Mouse (Mus musculus) left cerebral cortex, adult 11 months (tissue): ENCODE data around the gene Islr2.
"Not testable (repeated sequence)": the region's sequence is repeated elsewhere in the genome, so short reads cannot be mapped to it uniquely, and the experiment has no call there.

Experiments
- DNase-seq: peaks from one replicate; pipeline ENCODE4 v3.0.0; 2022; ENCODE audit warnings: low spot score

Gene Islr2

GRCm38 (mm10) chr9:58203516-58204447, at the start of gene Islr2, which contains the start of gene Islr:
TSS of gene Islr2 (minus strand) at chr9:58204319.
TSS of gene Islr (minus strand) at chr9:58204306.
- DNase-seq: no peak

GRCm38 (mm10) chr9:58253805-58254122, 49.6 kb upstream of the Islr2 start:
- not testable (repeated sequence) for DNase-seq

GRCm38 (mm10) chr9:58253033-58253804, 49.1 kb upstream of the Islr2 start, which contains the start of gene Stoml1:
TSS of gene Stoml1 (plus strand) at chr9:58253164.
- DNase-seq: peak; percentile 87

- not testable (repeated sequence) for DNase-seq
Observed at GRCm38 (mm10) chr9:58250730-58251129, 46.6 kb upstream of the Islr2 start.

- no peak for DNase-seq
Observed at GRCm38 (mm10) chr9:58250322-58250721, 46.2 kb upstream of the Islr2 start.

- no peak for DNase-seq
Observed at GRCm38 (mm10) chr9:58249592-58250192, 45.6 kb upstream of the Islr2 start, which contains the start of gene Pml. TSS of gene Pml (minus strand) at chr9:58249786.

- no peak for DNase-seq
Observed at GRCm38 (mm10) chr9:58248746-58249413, 44.8 kb upstream of the Islr2 start.

- DNase-seq: peak; percentile 62
Observed at GRCm38 (mm10) chr9:58247064-58247759, 43.1 kb upstream of the Islr2 start.

GRCm38 (mm10) chr9:58246083-58246591, 42.0 kb upstream of the Islr2 start:
- DNase-seq: no peak

- no peak for DNase-seq
Observed at GRCm38 (mm10) chr9:58243696-58244095, 39.6 kb upstream of the Islr2 start.

- no peak for DNase-seq
Observed at GRCm38 (mm10) chr9:58242696-58243095, 38.6 kb upstream of the Islr2 start.

GRCm38 (mm10) chr9:58241780-58242485, 37.8 kb upstream of the Islr2 start:
- no peak for DNase-seq

GRCm38 (mm10) chr9:58234502-58235015, 30.4 kb upstream of the Islr2 start:
- no peak for DNase-seq

- no peak for DNase-seq
Observed at GRCm38 (mm10) chr9:58232374-58232773, 28.3 kb upstream of the Islr2 start.

GRCm38 (mm10) chr9:58231746-58232145, 27.6 kb upstream of the Islr2 start:
- no peak for DNase-seq

- DNase-seq: no peak
Observed at GRCm38 (mm10) chr9:58228777-58229466, 24.8 kb upstream of the Islr2 start.

GRCm38 (mm10) chr9:58225915-58226913, 22.1 kb upstream of the Islr2 start:
- DNase-seq: no peak

- no peak for DNase-seq
Observed at GRCm38 (mm10) chr9:58224356-58224755, 20.2 kb upstream of the Islr2 start.
